Mouse (Mus musculus) heart, adult 2 months (tissue): ENCODE measurements around the gene Rbm6. TPM values are rescaled to one million over a fixed set of nuclear protein-coding genes. Genes with fewer than 3 reads are reported as not detected.
A peak's percentile ranks its signal among the peaks of the same experiment; 100 is the strongest.

Experiments
- DNase-seq, 2 experiments: peaks; one replicate each; pipeline ENCODE4 v3.0.0; 2021
- H3K27ac ChIP-seq: fragments of 200-600 bp; 2 replicates; pipeline ENCODE4 v1.8.1; 2022
- H3K27me3 ChIP-seq: fragments of 200-500 bp; 2 replicates; pipeline ENCODE4 v1.6.1; 2012; ENCODE audit warnings: mild to moderate bottlenecking, low read length, inconsistent platforms, mixed read lengths; ENCODE audit not compliant: control insufficient read depth, insufficient read depth
- H3K36me3 ChIP-seq: fragments of 200-500 bp; 2 replicates; pipeline ENCODE4 v1.6.1; 2012; ENCODE audit warnings: low read length, inconsistent platforms; ENCODE audit not compliant: control insufficient read depth, insufficient read depth
- H3K4me1 ChIP-seq: fragments of 200-500 bp; 2 replicates; pipeline ENCODE4 v1.6.1; 2011; ENCODE audit warnings: low read length; ENCODE audit not compliant: control insufficient read depth, insufficient read depth
- H3K4me3 ChIP-seq: fragments of 200-600 bp; 2 replicates; pipeline ENCODE4 v1.8.1; 2022
- H3K79me2 ChIP-seq: fragments of 200-500 bp; replicated peaks from 2 replicates; pipeline ENCODE4 v1.6.1; 2012; ENCODE audit warnings: mild to moderate bottlenecking, inconsistent platforms, low read length, moderate library complexity, mixed read lengths; ENCODE audit not compliant: control insufficient read depth, insufficient read depth
- H3K9ac ChIP-seq: fragments of 200-500 bp; 2 replicates; pipeline ENCODE4 v1.6.1; 2012; ENCODE audit warnings: low read depth, mild to moderate bottlenecking, control low read depth, inconsistent platforms, low read length, mixed read lengths
- CTCF ChIP-seq: fragments of 200-600 bp; IDR thresholded peaks from 2 replicates; pipeline ENCODE4 v1.8.1; 2022; ENCODE audit warnings: antibody characterized with exemption, mild to moderate bottlenecking, moderate library complexity
- EP300 ChIP-seq: fragments of 200-500 bp; IDR thresholded peaks from 2 replicates; pipeline ENCODE4 v1.6.1; 2011; ENCODE audit warnings: low read depth, low read length, control low read depth; ENCODE audit not compliant: insufficient read depth
- POLR2A ChIP-seq: fragments of 200-500 bp; IDR thresholded peaks from 2 replicates; pipeline ENCODE4 v1.6.1; 2011; ENCODE audit warnings: mild to moderate bottlenecking, low read depth, low read length, control low read depth; ENCODE audit not compliant: insufficient read depth
- WGBS: fragments of 180-500 bp; shearing (Covaris S2); methylation state at CpG from one replicate; pipeline ENCODE4 v1.1.7; 2018; 5-methylcytosine and 5-hydroxymethylcytosine counted together
- intact Hi-C: fragments of 180-260 bp; cut with DNase I; formaldehyde crosslinking; loops from one replicate; pipeline ENCODE4 v1.15.1; 2025
- polyA plus RNA-seq: library from polyadenylated mRNA; depleted of rRNA; stranded (reverse); fragments of >200 nt; gene quantifications from 2 replicates; pipeline ENCODE4 v1.2.3, GENCODE M21; 2012
- total RNA-seq, 2 experiments: library from RNA; stranded (reverse); gene quantifications; 2 replicates each; pipeline ENCODE4 v1.2.3; 2021

Rbm6 gene
- total and polyA plus RNA-seq, 3 experiments, result 8.3 to 31.2 (median 29.8) TPM

DNA sequence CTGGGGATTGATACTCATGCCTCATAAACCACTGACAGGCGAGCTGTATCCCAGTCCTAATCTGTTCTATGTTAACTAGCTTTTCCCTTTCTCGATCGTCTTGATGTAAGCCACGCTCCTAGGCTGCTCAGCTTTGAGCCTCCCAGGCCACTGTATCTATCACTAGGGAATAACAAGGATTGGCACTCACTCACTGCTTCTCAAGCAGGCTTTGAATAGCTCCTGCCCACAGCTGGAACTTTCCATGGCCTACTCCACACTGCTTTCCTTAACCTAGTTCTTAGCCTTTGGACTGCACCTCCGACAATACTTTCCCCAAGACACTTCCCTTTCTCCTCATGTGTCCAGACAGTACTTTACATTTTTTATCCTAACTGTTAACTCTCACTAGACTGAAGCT is 104.2 kb downstream of the Rbm6 start:
- peak overlapping the region; percentile 95 for H3K27ac ChIP-seq
- H3K9ac ChIP-seq, result no peak overlapping the region
- DNase-seq, result peak in 1 of 2 experiments; percentile 15
- TF ChIP-seq POLR2A (no peak), CTCF (no peak), EP300 (no peak)
- peaks cover 34% of the 10 kb centered on the region for H3K36me3 ChIP-seq
- H3K4me1 ChIP-seq, result peaks cover 4% of the 10 kb centered on the region; the same call in 1 of the 2 replicates
- intact Hi-C loops, result no loop called here
- H3K4me3 ChIP-seq, result peak overlapping the region; percentile 95
- peaks cover 5% of the 10 kb centered on the region for H3K79me2 ChIP-seq
- WGBS, result 46% methylated on average over 5 of the region's 5 CpGs
- no peaks in the 10 kb centered on the region for H3K27me3 ChIP-seq

DNA sequence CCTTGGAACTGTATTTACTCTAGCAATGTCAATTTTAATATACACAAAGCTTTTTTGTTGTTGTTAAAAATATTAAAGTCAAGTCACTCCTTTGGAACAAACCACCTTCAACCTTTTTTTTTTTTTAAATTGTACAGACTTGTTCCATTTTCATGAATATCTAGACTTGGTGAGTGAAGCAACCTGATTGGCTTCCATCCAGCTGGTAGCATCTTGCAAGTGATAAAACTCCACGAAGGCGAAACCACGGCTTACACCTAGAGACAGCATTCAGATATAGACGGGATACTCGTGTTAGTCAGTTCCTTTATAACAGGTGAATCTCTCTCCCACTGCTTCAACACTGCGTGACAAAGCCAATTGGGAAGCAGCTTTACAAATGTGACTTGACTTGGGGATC is 113.4 kb downstream of the Rbm6 start:
- H3K79me2 ChIP-seq, result no peaks in the 10 kb centered on the region
- intact Hi-C loops, result no loop called here
- no peak overlapping the region for H3K4me3 ChIP-seq
- H3K27me3 ChIP-seq, result no peaks in the 10 kb centered on the region
- WGBS, result 84% methylated on average over 6 of the region's 6 CpGs
- no peaks in the 10 kb centered on the region; the same call in 1 of the 2 replicates for H3K4me1 ChIP-seq
- TF ChIP-seq POLR2A (no peak), EP300 (no peak), CTCF (no peak)
- H3K36me3 ChIP-seq, result peaks cover 41% of the 10 kb centered on the region
- DNase-seq, result no peak
- no peak overlapping the region for H3K9ac ChIP-seq
- no peak overlapping the region for H3K27ac ChIP-seq

DNA sequence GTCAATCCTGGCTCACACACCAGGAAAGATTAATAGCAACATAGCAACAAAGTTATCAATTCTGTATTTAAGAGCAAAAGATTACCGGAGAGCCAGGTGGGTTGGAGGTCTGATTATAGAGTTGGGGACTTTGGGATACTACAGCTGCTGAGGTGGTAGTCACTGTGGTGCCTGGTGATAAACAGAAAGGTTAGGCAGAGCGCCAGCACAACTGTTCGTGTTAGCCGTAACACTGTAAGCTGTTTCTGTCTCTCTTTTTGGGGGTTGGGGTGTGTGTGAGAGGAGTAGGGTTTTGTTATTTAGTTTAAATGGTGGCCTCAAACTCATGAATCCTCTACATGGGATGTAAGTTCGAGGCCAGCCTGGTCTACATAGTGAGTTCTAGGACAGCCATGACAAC is 122.7 kb downstream of the Rbm6 start:
- H3K27ac ChIP-seq, result no peak overlapping the region
- TF ChIP-seq POLR2A, result no peak
- no peak for TF ChIP-seq EP300
- TF ChIP-seq CTCF, result no peak
- H3K4me3 ChIP-seq, result no peak overlapping the region
- no peaks in the 10 kb centered on the region for H3K4me1 ChIP-seq
- intact Hi-C loops, result loop anchor here (2.0 to 5.0 kb wide), 2 partner anchors 14 to 37 kb away; no protein-coding TSS in a partner anchor
- DNase-seq, result no peak
- H3K9ac ChIP-seq, result no peak overlapping the region
- peaks cover 56% of the 10 kb centered on the region for H3K36me3 ChIP-seq
- H3K79me2 ChIP-seq, result no peaks in the 10 kb centered on the region
- 78% methylated on average over 5 of the region's 5 CpGs for WGBS
- H3K27me3 ChIP-seq, result no peaks in the 10 kb centered on the region

DNA sequence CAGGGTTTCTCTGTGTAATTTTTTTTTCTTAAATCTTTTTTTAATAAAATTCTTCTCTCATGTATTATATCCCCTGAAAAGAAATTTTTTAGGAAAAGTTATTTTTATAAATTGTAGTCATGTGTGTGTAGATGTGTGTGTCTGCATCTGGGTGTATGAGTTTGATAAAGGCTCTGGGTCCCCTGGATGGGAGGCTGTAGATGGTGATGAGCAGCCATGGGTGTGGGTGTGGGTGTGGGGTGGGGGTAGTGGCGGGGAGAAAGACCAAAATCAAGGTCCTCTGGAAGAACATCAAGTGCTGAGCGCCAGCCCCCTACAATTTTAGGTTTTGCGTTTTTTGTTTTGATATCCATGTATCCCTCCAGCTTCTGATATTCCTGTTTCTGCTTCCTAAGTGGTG is 125.0 kb downstream of the Rbm6 start:
- no peak overlapping the region for H3K4me3 ChIP-seq
- H3K27me3 ChIP-seq, result no peaks in the 10 kb centered on the region
- H3K36me3 ChIP-seq, result peaks cover 58% of the 10 kb centered on the region
- no peak for DNase-seq
- 86% methylated on average over 3 of the region's 3 CpGs for WGBS
- intact Hi-C loops, result no loop called here
- H3K4me1 ChIP-seq, result no peaks in the 10 kb centered on the region
- TF ChIP-seq POLR2A, result no peak
- TF ChIP-seq EP300, result no peak
- no peak for TF ChIP-seq CTCF
- no peaks in the 10 kb centered on the region for H3K79me2 ChIP-seq
- no peak overlapping the region for H3K9ac ChIP-seq
- no peak overlapping the region for H3K27ac ChIP-seq

GRCm38 (mm10) chr9:107747310-107747709 is 125.7 kb downstream of the Rbm6 start:
- WGBS, result 98% methylated on average over 1 of the region's 1 CpGs
- H3K27me3 ChIP-seq, result no peaks in the 10 kb centered on the region
- intact Hi-C loops, result no loop called here
- H3K4me1 ChIP-seq, result no peaks in the 10 kb centered on the region
- peaks cover 52% of the 10 kb centered on the region for H3K36me3 ChIP-seq
- TF ChIP-seq CTCF, result no peak
- TF ChIP-seq EP300, result no peak
- TF ChIP-seq POLR2A, result no peak
- H3K9ac ChIP-seq, result no peak overlapping the region
- DNase-seq, result no peak
- no peak overlapping the region for H3K4me3 ChIP-seq
- H3K27ac ChIP-seq, result no peak overlapping the region
- H3K79me2 ChIP-seq, result no peaks in the 10 kb centered on the region

DNA sequence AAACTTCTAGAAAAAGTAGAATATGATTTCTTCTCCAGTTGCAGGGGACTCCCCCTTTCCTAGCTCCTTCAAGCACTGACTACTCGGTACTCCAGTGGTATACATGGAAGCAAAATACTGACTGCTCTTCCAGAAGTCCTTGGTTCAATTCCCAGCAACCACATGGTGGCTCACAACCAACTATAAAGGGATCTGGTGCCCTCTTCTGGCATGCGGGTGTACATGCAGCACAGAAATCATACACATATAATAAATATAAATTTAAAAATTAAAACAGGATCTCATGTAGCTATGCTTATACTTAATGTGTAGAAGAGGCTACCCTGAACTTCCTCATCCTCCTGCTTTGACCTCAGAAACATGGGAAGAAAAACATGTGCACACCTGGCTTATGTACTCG is 126.4 kb downstream of the Rbm6 start:
- Histone ChIP-seq H3K36me3 (peaks cover 46% of the 10 kb centered on the region), H3K27me3 (no peaks in the 10 kb centered on the region), H3K79me2 (no peaks in the 10 kb centered on the region), H3K27ac (no peak overlapping the region), H3K4me3 (no peak overlapping the region), H3K4me1 (no peaks in the 10 kb centered on the region), H3K9ac (no peak overlapping the region)
- no peak for DNase-seq
- WGBS, result 95% methylated on average over 3 of the region's 3 CpGs
- intact Hi-C loops, result no loop called here
- TF ChIP-seq POLR2A (no peak), CTCF (peak; percentile 59), EP300 (no peak)
